Mouse (Mus musculus): ENCODE data around the gene Mvk.

GRCm38 (mm10) chr5:114504826-114505225 lies 60.8 kb downstream of the Mvk start:
- TF ChIP-seq GATA1 (IDR thresholded peaks at IDR 0.05; ENCODE audit: low read length) (no peak), TAL1 (IDR thresholded peaks at IDR 0.05; ENCODE audit: low read length) (no peak)

Data from erythroblast, embryonic 14.5 days (primary cell).